Mouse (Mus musculus): ENCODE data around the gene Itgb1bp2. TPM values are rescaled to one million over a fixed set of nuclear protein-coding genes. Genes with fewer than 3 reads are reported as not detected.

The Itgb1bp2 gene
- polyA plus RNA-seq, 1 experiment from 2014 or later = 2.5 TPM

Other genes starting within 250 kb of the Itgb1bp2 start
- gene Snx12, start 226.5 kb upstream of the Itgb1bp2 start, polyA plus RNA-seq (2014; fragmentation: Nextera tagmentation; extraction: Ambion mirVana) = 50.1 and 56.2 TPM in 2 replicates
- gene Foxo4, start 194.6 kb upstream of the Itgb1bp2 start, polyA plus RNA-seq (2014; fragmentation: Nextera tagmentation; extraction: Ambion mirVana) = 2.2 and 2.5 TPM in 2 replicates
- gene Gm614, start 185.1 kb upstream of the Itgb1bp2 start, polyA plus RNA-seq (2014; fragmentation: Nextera tagmentation; extraction: Ambion mirVana) = not detected in 2 replicates
- gene Il2rg, start 180.8 kb upstream of the Itgb1bp2 start, polyA plus RNA-seq (2014; fragmentation: Nextera tagmentation; extraction: Ambion mirVana) = 8.8 and 11.1 TPM in 2 replicates
- gene Gm20489, start 180.1 kb upstream of the Itgb1bp2 start, polyA plus RNA-seq (2014; fragmentation: Nextera tagmentation; extraction: Ambion mirVana) = not detected in 2 replicates
- 42.9 and 46.8 TPM in 2 replicates for gene Med12, start 175.1 kb upstream of the Itgb1bp2 start, polyA plus RNA-seq (2014; fragmentation: Nextera tagmentation; extraction: Ambion mirVana)
- gene Nlgn3, start 149.9 kb upstream of the Itgb1bp2 start, polyA plus RNA-seq (2014; fragmentation: Nextera tagmentation; extraction: Ambion mirVana) = 10.4 and 10.5 TPM in 2 replicates
- gene Gjb1, start 72.7 kb upstream of the Itgb1bp2 start, polyA plus RNA-seq (2014; fragmentation: Nextera tagmentation; extraction: Ambion mirVana) = 1.2 and 3.6 TPM in 2 replicates
- 28.0 and 30.4 TPM in 2 replicates for gene Zmym3, start 28.2 kb upstream of the Itgb1bp2 start, polyA plus RNA-seq (2014; fragmentation: Nextera tagmentation; extraction: Ambion mirVana)
- gene Nono, start 19.8 kb upstream of the Itgb1bp2 start, polyA plus RNA-seq (2014; fragmentation: Nextera tagmentation; extraction: Ambion mirVana) = 358 and 366 TPM in 2 replicates
- 19.7 and 20.5 TPM in 2 replicates for gene Taf1, start 83.6 kb downstream of the Itgb1bp2 start, polyA plus RNA-seq (2014; fragmentation: Nextera tagmentation; extraction: Ambion mirVana)
- gene Ogt, start 191.0 kb downstream of the Itgb1bp2 start, polyA plus RNA-seq (2014; fragmentation: Nextera tagmentation; extraction: Ambion mirVana) = 232 and 248 TPM in 2 replicates

Data from stomach, embryonic 14.5 days (tissue).